ENCODE assay signal across 8 mouse cellular contexts in genomic region chr19:47421128-47421898, GRCm38 (mm10). TPM values are rescaled to one million over a fixed set of nuclear protein-coding genes. Genes with fewer than 3 reads are reported as not detected.
DNase-seq lines count a peak whose midpoint lies in the region; ATAC-seq and TF ChIP-seq lines count a peak whose summit lies in the region.

No protein-coding gene starts in this region.

- H3K4me1 ChIP-seq in forebrain, embryonic 16.5 days (replicated peaks; ENCODE audit: control insufficient read depth, insufficient read depth, low read length): peaks cover 14% of the 10 kb centered on the region
- peaks cover 17% of the 10 kb centered on the region for H3K4me1 ChIP-seq in forebrain, embryonic 10.5 days
- H3K4me1 ChIP-seq in hindbrain, embryonic 15.5 days (replicated peaks): peaks cover 20% of the 10 kb centered on the region

- in situ Hi-C loops in Patski (cut with MboI; ENCODE audit: low pct_unique_long_range_greater_than_20kb): no loop called here

- H3K27ac ChIP-seq in forebrain, embryonic 16.5 days (ENCODE audit: low read length): no peak overlapping the region
- no peak overlapping the region; the same call in 1 of the 2 replicates for H3K27ac ChIP-seq in forebrain, embryonic 10.5 days
- peak overlapping the region; percentile 46; the same call in 1 of the 2 replicates for H3K27ac ChIP-seq in hindbrain, embryonic 15.5 days (replicated peaks)

- ATAC-seq in forebrain, embryonic 16.5 days: peak; percentile 58
- peak; percentile 65 for ATAC-seq in Patski
- peak; percentile 47 for ATAC-seq in hindbrain, embryonic 15.5 days (ENCODE audit: low FRiP score, low read depth)

- H3K4me3 ChIP-seq in forebrain, embryonic 16.5 days (replicated peaks; ENCODE audit: low read length): no peak overlapping the region
- H3K4me3 ChIP-seq in forebrain, embryonic 10.5 days: no peak overlapping the region
- H3K4me3 ChIP-seq in hindbrain, embryonic 15.5 days: no peak overlapping the region

- DNase-seq in forebrain, embryonic 10.5 days (ENCODE audit: extremely low spot score, low spot score): no peak
- DNase-seq in Patski (ENCODE audit: low read depth, low spot score): peak; percentile 50
- peak; percentile 64 for DNase-seq in lung, postnatal 14 days
- DNase-seq in T-cell, adult 2 months (ENCODE audit: low spot score): no peak
- DNase-seq in embryo, embryonic 9.5 days (ENCODE audit: extremely low spot score): no peak
- DNase-seq in layer of hippocampus, adult 11-12 months (ENCODE audit: low spot score): no peak

- CTCF ChIA-PET in Patski (lab: Charles Lee): no interaction called here

- TF ChIP-seq CTCF in Patski (IDR thresholded peaks at IDR 0.05): no peak

- POLR2A ChIA-PET in Patski (lab: Charles Lee): no interaction called here

- no peaks in the 10 kb centered on the region for H3K9me3 ChIP-seq in forebrain, embryonic 16.5 days (ENCODE audit: control insufficient read depth, low read length)
- no peaks in the 10 kb centered on the region for H3K9me3 ChIP-seq in forebrain, embryonic 10.5 days
- H3K9me3 ChIP-seq in hindbrain, embryonic 15.5 days: no peaks in the 10 kb centered on the region

- 55% methylated on average over 14 of the region's 14 CpGs for WGBS in forebrain, embryonic 16.5 days
- 88% methylated on average over 14 of the region's 14 CpGs for WGBS in forebrain, embryonic 10.5 days
- WGBS in hindbrain, embryonic 15.5 days: 63% methylated on average over 14 of the region's 14 CpGs

- no peaks in the 10 kb centered on the region for H3K27me3 ChIP-seq in forebrain, embryonic 16.5 days (replicated peaks; ENCODE audit: control insufficient read depth, insufficient read depth, low read length)
- H3K27me3 ChIP-seq in forebrain, embryonic 10.5 days (ENCODE audit: poor library complexity, severe bottlenecking): no peaks in the 10 kb centered on the region
- no peaks in the 10 kb centered on the region for H3K27me3 ChIP-seq in Patski
- no peaks in the 10 kb centered on the region for H3K27me3 ChIP-seq in hindbrain, embryonic 15.5 days

- no peaks in the 10 kb centered on the region for H3K36me3 ChIP-seq in forebrain, embryonic 16.5 days (ENCODE audit: control insufficient read depth, insufficient read depth)
- peaks cover 16% of the 10 kb centered on the region; the same call in 1 of the 2 replicates for H3K36me3 ChIP-seq in forebrain, embryonic 10.5 days (replicated peaks)
- no peaks in the 10 kb centered on the region for H3K36me3 ChIP-seq in hindbrain, embryonic 15.5 days

- no peak overlapping the region for H3K4me2 ChIP-seq in forebrain, embryonic 16.5 days (ENCODE audit: low read length)
- H3K4me2 ChIP-seq in hindbrain, embryonic 15.5 days: no peak overlapping the region

- H3K9ac ChIP-seq in forebrain, embryonic 16.5 days (replicated peaks; ENCODE audit: low read depth, low read length): no peak overlapping the region
- H3K9ac ChIP-seq in hindbrain, embryonic 15.5 days: no peak overlapping the region

RNA-seq across cellular contexts. Expression of gene Sh3pxd2a, which starts 42.9 kb away (rescaled TPM):
- 2.1 and 2.2 TPM in 2 replicates for polyA plus RNA-seq in forebrain, embryonic 16.5 days (2015; fragmentation: Nextera tagmentation; extraction: Ambion mirVana)
- polyA plus RNA-seq in forebrain, embryonic 10.5 days (2016; fragmentation: Nextera tagmentation; extraction: Ambion mirVana): 1.5 and 1.8 TPM in 2 replicates
- 37.3 TPM for polyA plus RNA-seq in Patski (2021)
- 2.3 and 2.4 TPM in 2 replicates for polyA plus RNA-seq in hindbrain, embryonic 15.5 days (2015; fragmentation: Nextera tagmentation; extraction: Ambion mirVana)

Comparison
In these comparisons a context has a peak if more than half of its experiments do, and no peak if none do; other contexts are left out.
1. DNase-seq: peak in Patski (single experiment) and lung, postnatal 14 days (single experiment); none in forebrain, embryonic 10.5 days (single experiment), T-cell, adult 2 months (single experiment), embryo, embryonic 9.5 days (single experiment) and layer of hippocampus, adult 11-12 months (single experiment).
2. RNA of gene Sh3pxd2a, which starts 42.9 kb away (polyA plus RNA-seq): 37.3 TPM in Patski (single experiment); 2.3 to 2.4 TPM in hindbrain, embryonic 15.5 days, 2.1 to 2.2 TPM in forebrain, embryonic 16.5 days and 1.5 to 1.8 TPM in forebrain, embryonic 10.5 days; every median in the first group is over 10 times any median in the second.
3. Peak in every context shown above with its lines, with median percentiles within 50 percentile points of each other: ATAC-seq.